Mouse (Mus musculus) liver, embryonic 11.5 days (tissue): ENCODE measurements around the gene Gm12248. TPM values are rescaled to one million over a fixed set of nuclear protein-coding genes. Genes with fewer than 3 reads are reported as not detected.

ENCODE experiments used
- ATAC-seq: fragments of 200-750 bp; cut with Nextera tagmentation; replicated peaks from 2 replicates; pipeline ENCODE4 v1.8.0; 2017; ENCODE audit warnings: moderate number of reproducible peaks, mild to moderate bottlenecking, moderate TSS enrichment, moderate library complexity; ENCODE audit not compliant: low FRiP score
- DNase-seq: peaks from one replicate; pipeline ENCODE4 v3.0.0-alpha.2; 2017; ENCODE audit warnings: low spot score
- H3K27ac ChIP-seq: fragments of 300-500 bp; sonication (generic); 2 replicates; pipeline ENCODE4 v1.5.1; 2014; ENCODE audit warnings: mild to moderate bottlenecking, low read depth, low read length, control low read depth
- H3K27me3 ChIP-seq: fragments of 300-500 bp; sonication (generic); replicated peaks from 2 replicates; pipeline ENCODE4 v1.6.1; 2014; ENCODE audit warnings: low read length, mixed read lengths; ENCODE audit not compliant: control insufficient read depth, insufficient read depth
- H3K36me3 ChIP-seq: fragments of 300-500 bp; sonication (generic); 2 replicates; pipeline ENCODE4 v1.6.1; 2014; ENCODE audit warnings: mild to moderate bottlenecking, low read length, moderate library complexity, mixed read lengths; ENCODE audit not compliant: control insufficient read depth, insufficient read depth
- H3K4me1 ChIP-seq: fragments of 300-500 bp; sonication (generic); replicated peaks from 2 replicates; pipeline ENCODE4 v1.6.1; 2014; ENCODE audit warnings: low read length, mixed read lengths; ENCODE audit not compliant: control insufficient read depth, insufficient read depth
- H3K4me2 ChIP-seq: fragments of 300-500 bp; sonication (generic); 2 replicates; pipeline ENCODE4 v1.6.1; 2014; ENCODE audit warnings: mild to moderate bottlenecking, control low read depth, moderate library complexity
- H3K4me3 ChIP-seq: fragments of 300-500 bp; sonication (generic); 2 replicates; pipeline ENCODE4 v1.5.1; 2014; ENCODE audit warnings: low read depth, low read length, control low read depth
- H3K9ac ChIP-seq: fragments of 300-500 bp; sonication (generic); 2 replicates; pipeline ENCODE4 v1.6.1; 2014; ENCODE audit warnings: low read depth, low read length, control low read depth
- H3K9me3 ChIP-seq: fragments of 300-500 bp; sonication (generic); 2 replicates; pipeline ENCODE4 v1.6.1; 2016; ENCODE audit warnings: low read length, inconsistent platforms, mixed read lengths; ENCODE audit not compliant: control insufficient read depth
- WGBS: fragments of 180-500 bp; shearing (Covaris S2); extraction: QIAGEN DNeasy Blood & Tissue Kit; methylation state at CpG from one replicate; pipeline ENCODE4 v1.1.7; 2014; 5-methylcytosine and 5-hydroxymethylcytosine counted together
- polyA plus RNA-seq: library from polyadenylated mRNA; unstranded; fragments of >200 nt; fragmentation: Nextera tagmentation; extraction: Ambion mirVana; gene quantifications from 2 replicates; pipeline ENCODE4 v1.2.1, GENCODE M21; 2014

Gene Gm12248
- not detected in 2 replicates for polyA plus RNA-seq

DNA sequence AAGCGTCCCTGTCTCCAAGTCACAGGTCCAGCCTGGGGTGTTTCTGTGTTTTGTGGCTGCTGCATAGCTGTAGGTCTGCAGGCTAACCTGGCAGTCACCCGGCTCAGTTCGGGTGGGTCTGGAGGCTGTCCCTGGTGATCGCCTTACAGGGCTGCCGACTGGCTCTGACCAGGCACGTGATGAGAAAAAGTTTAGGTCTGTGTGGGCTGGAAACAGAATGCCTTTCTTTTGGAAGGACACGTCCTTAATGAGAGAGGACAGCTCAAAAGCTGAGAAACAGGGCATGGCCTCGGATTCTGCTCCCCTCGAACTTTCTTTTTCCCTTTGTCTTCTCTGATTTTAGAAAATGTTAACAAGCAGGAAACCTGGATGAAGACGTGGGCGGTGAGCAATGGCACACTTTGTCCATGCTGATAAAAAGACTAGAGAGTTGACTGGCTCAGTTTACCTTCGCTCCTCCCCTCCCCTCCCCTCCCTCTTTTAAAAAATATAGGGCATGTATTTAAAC lies at the start of gene Gm12248:
Gm12248 (minus strand) TSS at position 114 of the 508 bp plus-strand sequence.
- H3K9ac ChIP-seq, result peak within 1 kb of the TSS; percentile 20; the same call in 1 of the 2 replicates
- ATAC-seq (no peak; the same call in 1 of the 2 replicates), DNase-seq (no peak)
- H3K36me3 ChIP-seq, result no peaks in the 10 kb centered on the region
- H3K4me1 ChIP-seq, result peaks cover 7% of the 10 kb centered on the region
- no peaks in the 10 kb centered on the region for H3K9me3 ChIP-seq
- 20% methylated on average over 12 of the region's 12 CpGs for WGBS
- H3K4me2 ChIP-seq, result peak within 1 kb of the TSS; percentile 54
- no peak within 1 kb of the TSS for H3K27ac ChIP-seq
- peaks cover 21% of the 10 kb centered on the region for H3K27me3 ChIP-seq
- H3K4me3 ChIP-seq, result peak within 1 kb of the TSS; percentile 21

DNA sequence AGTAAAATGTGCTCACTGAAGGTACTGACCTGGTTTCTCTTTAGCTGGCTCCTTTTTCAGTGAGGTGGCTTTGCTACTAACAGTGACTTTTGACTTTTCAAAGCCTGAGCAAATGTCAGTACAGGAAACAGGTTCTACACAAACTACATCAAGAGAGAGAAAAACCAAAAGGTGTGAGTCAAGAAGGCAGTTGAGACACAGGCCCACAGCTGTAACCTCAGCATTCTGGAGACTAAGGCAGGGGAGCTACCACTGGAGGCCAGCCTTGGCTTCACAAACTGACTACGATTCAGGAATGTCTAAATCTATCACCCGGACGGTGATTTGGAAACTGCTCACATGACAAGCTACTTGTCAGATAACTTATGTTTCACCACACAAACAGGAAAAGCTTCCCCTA lies 46.5 kb upstream of the Gm12248 start:
- H3K27ac ChIP-seq, result no peak overlapping the region
- H3K4me1 ChIP-seq, result no peaks in the 10 kb centered on the region
- H3K4me2 ChIP-seq, result no peak overlapping the region
- peaks cover 48% of the 10 kb centered on the region for H3K36me3 ChIP-seq
- no peaks in the 10 kb centered on the region for H3K9me3 ChIP-seq
- H3K4me3 ChIP-seq, result no peak overlapping the region
- no peak overlapping the region for H3K9ac ChIP-seq
- 86% methylated on average over 3 of the region's 3 CpGs for WGBS
- ATAC-seq (no peak), DNase-seq (no peak)
- no peaks in the 10 kb centered on the region for H3K27me3 ChIP-seq

DNA sequence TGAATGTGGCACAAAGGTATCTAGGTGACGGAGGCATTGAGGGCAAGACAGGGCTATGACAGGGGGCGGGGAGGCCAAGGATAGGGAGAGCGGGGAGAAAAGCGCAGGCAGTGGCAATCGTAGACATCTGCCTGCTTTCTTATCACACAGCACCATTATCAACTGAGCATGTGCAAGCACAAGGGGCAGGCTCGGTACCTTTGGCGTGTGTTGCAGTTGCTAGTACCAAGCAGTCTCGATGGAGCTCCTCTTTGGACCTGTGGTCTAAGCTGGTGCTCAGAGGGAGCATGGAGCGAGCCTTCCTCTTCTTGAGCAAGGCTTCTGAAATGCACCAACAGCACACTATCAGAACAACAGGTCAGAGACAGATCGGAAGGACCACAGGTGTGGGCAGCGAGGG lies 45.9 kb upstream of the Gm12248 start:
- Histone ChIP-seq H3K4me2 (no peak overlapping the region), H3K9me3 (no peaks in the 10 kb centered on the region), H3K9ac (no peak overlapping the region), H3K27me3 (no peaks in the 10 kb centered on the region), H3K36me3 (peaks cover 48% of the 10 kb centered on the region), H3K4me1 (no peaks in the 10 kb centered on the region), H3K27ac (no peak overlapping the region), H3K4me3 (no peak overlapping the region)
- DNase-seq (no peak), ATAC-seq (no peak)
- 83% methylated on average over 11 of the region's 11 CpGs for WGBS

DNA sequence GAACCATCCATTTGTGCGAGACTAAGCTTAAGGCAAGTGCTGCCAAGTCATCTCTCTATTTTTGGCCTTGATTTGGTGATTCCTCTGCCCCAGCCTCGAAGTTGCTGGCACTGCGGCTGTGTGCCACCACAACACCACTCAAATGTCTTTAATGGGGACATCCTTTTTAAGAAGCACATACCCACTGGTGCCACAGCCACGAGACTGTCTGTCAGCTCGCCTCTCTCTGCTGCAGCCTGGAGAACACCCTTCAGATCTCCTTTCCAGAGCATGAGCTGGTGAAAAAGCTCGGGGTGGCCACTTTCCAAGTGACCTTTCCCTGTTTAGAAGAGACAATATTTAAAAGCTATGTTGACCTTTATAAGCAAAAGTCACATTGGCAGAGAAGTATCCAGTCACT lies 43.7 kb upstream of the Gm12248 start:
- ATAC-seq, result no peak
- peaks cover 50% of the 10 kb centered on the region for H3K36me3 ChIP-seq
- 90% methylated on average over 6 of the region's 6 CpGs for WGBS

DNA sequence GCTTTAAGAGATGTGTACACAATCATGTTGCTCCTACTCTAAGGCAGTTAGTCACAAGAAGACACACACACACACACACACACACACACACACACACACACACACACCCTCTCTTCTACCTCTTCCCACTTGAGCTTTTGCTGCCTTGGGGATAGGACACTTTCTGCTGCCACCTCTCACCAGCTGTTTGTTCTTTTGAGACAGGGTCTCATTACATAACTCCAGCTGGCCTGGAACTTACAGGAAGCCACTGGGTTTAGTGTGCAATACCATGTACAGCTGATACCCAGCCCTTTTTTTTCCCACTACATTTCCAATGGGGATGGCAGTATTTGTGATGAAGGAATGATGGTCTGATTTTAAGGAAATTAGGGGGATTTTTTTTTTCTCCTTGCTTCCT lies 42.4 kb upstream of the Gm12248 start:
- no peak for DNase-seq
- H3K9ac ChIP-seq, result no peak overlapping the region
- no peaks in the 10 kb centered on the region for H3K27me3 ChIP-seq
- no peak for ATAC-seq
- no peaks in the 10 kb centered on the region for H3K9me3 ChIP-seq
- H3K27ac ChIP-seq, result no peak overlapping the region
- H3K36me3 ChIP-seq, result peaks cover 48% of the 10 kb centered on the region
- H3K4me2 ChIP-seq, result no peak overlapping the region
- no peaks in the 10 kb centered on the region for H3K4me1 ChIP-seq
- no peak overlapping the region for H3K4me3 ChIP-seq

More for the DNA sequence above, 43.7 kb upstream of the Gm12248 start:
- no peaks in the 10 kb centered on the region for H3K9me3 ChIP-seq
- H3K9ac ChIP-seq, result no peak overlapping the region
- no peak overlapping the region for H3K27ac ChIP-seq
- H3K27me3 ChIP-seq, result no peaks in the 10 kb centered on the region
- no peak overlapping the region for H3K4me2 ChIP-seq
- DNase-seq, result no peak
- no peaks in the 10 kb centered on the region for H3K4me1 ChIP-seq
- H3K4me3 ChIP-seq, result no peak overlapping the region

DNA sequence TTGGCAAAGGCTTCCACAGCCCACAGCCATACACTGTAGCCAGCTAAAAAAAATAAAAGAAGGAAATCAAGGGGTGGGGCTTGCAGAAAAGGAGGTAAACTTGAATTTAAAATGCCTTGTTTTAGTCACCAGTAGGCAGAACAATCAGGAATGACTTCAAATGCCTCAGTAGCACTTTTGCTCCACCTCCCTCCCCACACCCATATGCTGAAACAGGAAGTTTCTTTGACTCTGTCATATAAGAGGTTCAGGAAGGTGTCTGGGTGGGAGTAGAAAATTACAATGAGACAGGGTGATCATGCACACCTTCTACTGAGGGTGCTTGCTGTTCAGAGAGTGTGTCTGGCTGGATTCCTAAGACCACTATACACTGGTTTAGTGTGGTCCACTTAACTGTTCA lies 41.9 kb upstream of the Gm12248 start:
- H3K27ac ChIP-seq, result no peak overlapping the region
- H3K27me3 ChIP-seq, result no peaks in the 10 kb centered on the region
- H3K9me3 ChIP-seq, result no peaks in the 10 kb centered on the region
- H3K4me1 ChIP-seq, result no peaks in the 10 kb centered on the region
- no peak for DNase-seq
- no peak overlapping the region for H3K9ac ChIP-seq
- peaks cover 50% of the 10 kb centered on the region for H3K36me3 ChIP-seq
- H3K4me3 ChIP-seq, result no peak overlapping the region
- no peak overlapping the region for H3K4me2 ChIP-seq
- ATAC-seq, result no peak

DNA sequence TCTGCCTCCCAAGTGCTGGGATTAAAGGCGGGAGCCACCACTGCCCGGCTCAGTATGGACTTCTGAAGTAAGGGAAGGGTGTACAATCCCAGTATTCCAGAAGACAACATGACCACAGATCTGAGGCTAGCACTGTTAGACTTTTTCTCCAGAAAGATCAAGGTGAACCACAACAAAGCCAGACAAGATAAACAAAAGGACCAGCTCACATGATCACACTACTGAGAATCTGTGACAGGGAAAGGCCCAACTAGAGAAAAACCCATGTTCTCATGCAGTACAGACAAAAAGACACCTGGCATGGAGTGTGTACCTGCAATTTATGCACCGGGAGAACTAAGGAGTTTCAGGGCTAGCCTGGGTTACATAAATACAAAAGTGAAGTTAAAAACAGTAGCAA lies 39.1 kb upstream of the Gm12248 start:
- Histone ChIP-seq H3K27me3 (no peaks in the 10 kb centered on the region), H3K27ac (no peak overlapping the region), H3K9me3 (no peaks in the 10 kb centered on the region), H3K9ac (no peak overlapping the region), H3K36me3 (peaks cover 47% of the 10 kb centered on the region), H3K4me1 (no peaks in the 10 kb centered on the region; the same call in 1 of the 2 replicates), H3K4me2 (no peak overlapping the region), H3K4me3 (no peak overlapping the region)
- 94% methylated on average over 3 of the region's 3 CpGs for WGBS
- DNase-seq (no peak), ATAC-seq (no peak)

DNA sequence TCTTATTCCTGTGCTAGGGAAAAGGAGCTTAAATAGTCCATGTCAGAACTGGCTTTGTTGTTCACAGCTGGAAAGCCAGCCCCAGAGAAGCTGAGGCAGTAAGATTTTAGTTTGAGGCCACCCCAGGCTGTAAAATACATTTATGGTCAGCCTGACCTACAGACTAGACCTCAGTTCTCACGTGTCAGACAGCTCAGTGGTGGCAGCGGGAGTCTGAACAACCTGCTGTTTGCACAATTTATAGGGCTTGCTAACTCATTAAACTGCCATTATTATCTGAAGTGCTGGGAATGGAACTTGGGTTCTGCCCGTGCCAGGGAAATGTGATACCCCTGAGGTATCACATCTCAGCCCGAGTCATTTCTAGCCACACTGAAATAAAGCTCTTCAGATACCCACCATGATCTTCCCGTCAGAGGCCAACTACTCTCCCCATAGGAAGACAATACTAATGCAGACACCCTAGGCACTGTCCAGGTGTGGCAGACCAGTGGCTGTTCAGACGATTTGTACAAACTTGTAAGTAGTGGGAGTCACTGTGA lies 36.4 kb upstream of the Gm12248 start:
- Histone ChIP-seq H3K27ac (no peak overlapping the region), H3K4me3 (no peak overlapping the region), H3K4me1 (no peaks in the 10 kb centered on the region; the same call in none of the 2 replicates), H3K9me3 (no peaks in the 10 kb centered on the region), H3K27me3 (no peaks in the 10 kb centered on the region), H3K36me3 (peaks cover 45% of the 10 kb centered on the region), H3K9ac (no peak overlapping the region), H3K4me2 (no peak overlapping the region)
- DNase-seq (no peak), ATAC-seq (no peak)
- WGBS, result 87% methylated on average over 6 of the region's 6 CpGs

DNA sequence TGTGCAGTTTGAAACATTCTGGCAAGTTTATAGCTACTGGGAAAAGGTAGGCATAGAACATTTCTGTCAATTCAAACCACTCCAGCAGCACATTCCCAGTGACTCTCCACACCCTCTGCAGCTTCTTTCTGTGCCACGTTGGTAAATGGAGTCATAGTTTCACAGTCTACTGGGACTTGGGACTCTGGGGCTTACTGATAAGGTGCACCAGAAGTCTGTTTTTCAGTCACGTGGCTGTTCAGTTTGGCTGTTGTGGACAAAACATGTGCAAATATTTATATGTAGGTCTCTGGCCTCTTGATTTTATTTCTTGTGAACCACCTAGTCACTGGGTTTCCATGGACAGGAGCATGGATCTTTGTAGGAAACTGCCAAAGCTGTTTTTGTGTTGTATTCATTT lies 34.6 kb upstream of the Gm12248 start:
- H3K9ac ChIP-seq, result no peak overlapping the region
- H3K36me3 ChIP-seq, result peaks cover 42% of the 10 kb centered on the region
- H3K4me2 ChIP-seq, result no peak overlapping the region
- ATAC-seq, result peak; percentile 92
- H3K27me3 ChIP-seq, result no peaks in the 10 kb centered on the region
- no peaks in the 10 kb centered on the region; the same call in none of the 2 replicates for H3K4me1 ChIP-seq
- no peak overlapping the region for H3K4me3 ChIP-seq
- 45% methylated on average over 2 of the region's 2 CpGs for WGBS
- H3K9me3 ChIP-seq, result no peaks in the 10 kb centered on the region
- no peak for DNase-seq
- H3K27ac ChIP-seq, result peak overlapping the region; percentile 10
